In the genomic region with DNA sequence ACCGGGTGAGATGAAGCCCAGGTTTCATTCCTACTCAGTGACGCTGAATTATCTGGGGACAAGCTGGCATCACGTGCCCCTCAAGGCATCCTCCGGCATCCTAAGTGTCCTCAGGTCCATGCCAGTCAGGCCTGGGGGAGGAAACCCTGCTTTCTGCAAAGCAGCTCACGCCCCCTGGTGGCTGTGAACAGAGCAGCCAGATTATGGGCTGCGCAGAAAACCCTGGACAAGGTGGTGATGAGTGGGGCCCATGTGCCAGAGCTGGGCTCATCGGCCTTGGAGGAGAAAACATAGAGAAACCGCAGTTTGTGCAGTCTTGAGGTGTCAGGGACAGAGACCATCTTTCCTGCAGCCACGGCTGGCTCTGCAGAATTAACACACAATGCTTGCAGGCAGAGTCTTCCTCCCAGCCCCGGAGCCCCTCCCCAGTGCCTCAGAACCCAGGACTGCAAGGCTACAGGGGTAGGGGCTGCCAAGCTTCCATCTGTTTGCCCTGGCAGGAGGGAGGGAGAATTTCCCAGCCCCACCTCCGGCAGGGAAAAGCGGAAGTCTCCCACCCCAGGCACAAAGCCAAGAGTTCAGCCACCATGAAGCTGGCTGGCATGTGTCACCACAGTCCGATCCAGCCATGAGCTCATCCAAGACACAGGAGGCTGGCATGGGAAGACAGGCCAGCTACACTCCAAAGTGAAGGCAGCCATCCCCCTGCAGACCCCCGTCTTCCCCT, we compare ENCODE assay signal across 9 mouse cellular contexts.
DNase-seq lines count a peak whose midpoint lies in the region; ATAC-seq and TF ChIP-seq lines count a peak whose summit lies in the region.
"Had no signal": no experiment of that assay in that cellular context is flagged by ENCODE, and none has a peak within 500 bp of the region (broad histone marks: within the 10 kb centered on the region; RNA-seq: fewer than 3 reads in every experiment).

No protein-coding gene starts in this region.

- H3K36me3 ChIP-seq in C2C12 (ENCODE audit: control insufficient read depth, insufficient read depth), result no peaks in the 10 kb centered on the region
- H3K36me3 ChIP-seq in embryonic facial prominence, embryonic 11.5 days (replicated peaks; ENCODE audit: control insufficient read depth, insufficient read depth, low read depth, low read length), result no peaks in the 10 kb centered on the region
- no peaks in the 10 kb centered on the region for H3K36me3 ChIP-seq in kidney, embryonic 16.5 days (ENCODE audit: insufficient read depth, low read length)
- H3K36me3 ChIP-seq in liver, adult 2 months (ENCODE audit: control insufficient read depth, insufficient read depth, low read length), result no peaks in the 10 kb centered on the region
- H3K36me3 ChIP-seq in neural tube, embryonic 12.5 days, result peaks cover 14% of the 10 kb centered on the region

- ATAC-seq in embryonic facial prominence, embryonic 11.5 days (replicated peaks; ENCODE audit: insufficient number of reproducible peaks, low FRiP score, low TSS enrichment, low read depth), result no peak
- 0 out of 2 replicates have a peak, but pooled peaks have one; percentile 27 for ATAC-seq in kidney, embryonic 16.5 days (ENCODE audit: low FRiP score, low TSS enrichment)
- peak; percentile 41; the same call in 1 of the 2 replicates for ATAC-seq in neural tube, embryonic 12.5 days (ENCODE audit: low FRiP score, low read depth)

- H3K4me2 ChIP-seq in embryonic facial prominence, embryonic 11.5 days (ENCODE audit: low read depth, low read length), result no peak overlapping the region
- H3K4me2 ChIP-seq in kidney, embryonic 16.5 days (replicated peaks; ENCODE audit: low read depth, low read length), result no peak overlapping the region
- H3K4me2 ChIP-seq in neural tube, embryonic 12.5 days (replicated peaks), result no peak overlapping the region

- H3K27me3 ChIP-seq in C2C12 (ENCODE audit: control insufficient read depth, insufficient read depth, insufficient read length), result peaks cover 62% of the 10 kb centered on the region
- peaks cover 25% of the 10 kb centered on the region for H3K27me3 ChIP-seq in embryonic facial prominence, embryonic 11.5 days (ENCODE audit: control insufficient read depth, insufficient read depth, low read length)
- H3K27me3 ChIP-seq in kidney, embryonic 16.5 days (ENCODE audit: insufficient read depth, low read length), result peaks cover 33% of the 10 kb centered on the region
- H3K27me3 ChIP-seq in liver, adult 2 months (ENCODE audit: control insufficient read depth, insufficient read depth, low read length), result peaks cover 7% of the 10 kb centered on the region
- H3K27me3 ChIP-seq in neural tube, embryonic 12.5 days (replicated peaks), result peaks cover 34% of the 10 kb centered on the region

- H3K79me2 ChIP-seq in C2C12 (ENCODE audit: control insufficient read depth, insufficient read depth), result no peaks in the 10 kb centered on the region
- no peaks in the 10 kb centered on the region for H3K79me2 ChIP-seq in liver, adult 2 months (ENCODE audit: control insufficient read depth, insufficient read depth, low read length)

- no peak overlapping the region for H3ac ChIP-seq in C2C12 (ENCODE audit: control insufficient read depth, insufficient read length, low read depth)

- no peak for TF ChIP-seq POLR2A in liver, adult 2 months (IDR thresholded peaks at IDR 0.05; ENCODE audit: extremely low read depth, insufficient read depth, low read length)

- peak; percentile 77 for TF ChIP-seq CTCF in C2C12 (IDR thresholded peaks at IDR 0.05; ENCODE audit: control insufficient read depth, insufficient read depth, insufficient read length)
- TF ChIP-seq CTCF in liver, adult 2 months (IDR thresholded peaks at IDR 0.05; ENCODE audit: low read depth, low read length), result peak; percentile 84

- H3K79me3 ChIP-seq in C2C12 (ENCODE audit: low read depth), result no peaks in the 10 kb centered on the region

- peak; percentile 83 for DNase-seq in adrenal gland, postnatal 14 days
- peak; percentile 67 for DNase-seq in embryonic facial prominence, embryonic 11.5 days (ENCODE audit: low spot score)
- peak; percentile 95 for DNase-seq in heart, adult 11 months
- peak; percentile 9 for DNase-seq in liver, adult 2 months (ENCODE audit: extremely low read depth, low read depth, low spot score)
- DNase-seq in thymus, postnatal 14 days, result peak; percentile 81

- H3K9me3 ChIP-seq in embryonic facial prominence, embryonic 11.5 days (replicated peaks; ENCODE audit: control insufficient read depth, low read length), result no peaks in the 10 kb centered on the region
- no peaks in the 10 kb centered on the region for H3K9me3 ChIP-seq in kidney, embryonic 16.5 days (ENCODE audit: low read length)
- H3K9me3 ChIP-seq in neural tube, embryonic 12.5 days, result no peaks in the 10 kb centered on the region

- no peaks in the 10 kb centered on the region for H3K4me1 ChIP-seq in embryonic facial prominence, embryonic 11.5 days (ENCODE audit: control insufficient read depth, insufficient read depth, low read length)
- H3K4me1 ChIP-seq in kidney, embryonic 16.5 days (ENCODE audit: insufficient read depth, low read length), result peaks cover 3% of the 10 kb centered on the region; the same call in 1 of the 2 replicates
- H3K4me1 ChIP-seq in liver, adult 2 months (ENCODE audit: control insufficient read depth, insufficient read depth, low read length), result no peaks in the 10 kb centered on the region
- peaks cover 7% of the 10 kb centered on the region; the same call in 1 of the 2 replicates for H3K4me1 ChIP-seq in neural tube, embryonic 12.5 days

- no peak overlapping the region for H3K4me3 ChIP-seq in C2C12 (ENCODE audit: insufficient read depth, poor library complexity, severe bottlenecking)
- no peak overlapping the region for H3K4me3 ChIP-seq in embryonic facial prominence, embryonic 11.5 days (ENCODE audit: low read depth, low read length)
- no peak overlapping the region for H3K4me3 ChIP-seq in kidney, embryonic 16.5 days (ENCODE audit: low read length)
- no peak overlapping the region for H3K4me3 ChIP-seq in liver, adult 2 months (ENCODE audit: insufficient read depth, low read depth, low read length)
- H3K4me3 ChIP-seq in neural tube, embryonic 12.5 days, result no peak overlapping the region
- H3K4me3 ChIP-seq: erythroblast, embryonic 14.5 days had no signal

- H3K27ac ChIP-seq in embryonic facial prominence, embryonic 11.5 days (replicated peaks; ENCODE audit: low read depth, low read length), result no peak overlapping the region
- H3K27ac ChIP-seq in kidney, embryonic 16.5 days (ENCODE audit: low read length), result no peak overlapping the region
- no peak overlapping the region for H3K27ac ChIP-seq in liver, adult 2 months (replicated peaks; ENCODE audit: insufficient read depth, low read depth, low read length)
- H3K27ac ChIP-seq in neural tube, embryonic 12.5 days, result no peak overlapping the region

- 52% methylated on average over 14 of the region's 14 CpGs for WGBS in embryonic facial prominence, embryonic 11.5 days
- 52% methylated on average over 14 of the region's 14 CpGs for WGBS in kidney, embryonic 16.5 days
- WGBS in liver, adult 2 months, result 42% methylated on average over 14 of the region's 14 CpGs
- 58% methylated on average over 14 of the region's 14 CpGs for WGBS in neural tube, embryonic 12.5 days

- no peak overlapping the region for H3K9ac ChIP-seq in embryonic facial prominence, embryonic 11.5 days (replicated peaks; ENCODE audit: low read length)
- H3K9ac ChIP-seq in kidney, embryonic 16.5 days (replicated peaks; ENCODE audit: low read length), result no peak overlapping the region
- no peak overlapping the region for H3K9ac ChIP-seq in liver, adult 2 months (ENCODE audit: low read depth, low read length)
- no peak overlapping the region for H3K9ac ChIP-seq in neural tube, embryonic 12.5 days

TF ChIP-seq in C2C12, 6 proteins besides CTCF, POLR2A, EP300 and RAD21:
- TF ChIP-seq USF1 (IDR thresholded peaks at IDR 0.05; ENCODE audit: low read depth) (peak; percentile 33), MYOG (IDR thresholded peaks at IDR 0.05; ENCODE audit: control insufficient read depth, extremely low read depth, insufficient read length) (no peak), FOSL1 (IDR thresholded peaks at IDR 0.05; ENCODE audit: insufficient read depth, low read length, poor library complexity, severe bottlenecking) (no peak)

Comparison
In these comparisons a context has a peak if more than half of its experiments do, and no peak if none do; other contexts are left out.
1. DNase-seq: peak in every context shown above with its lines; median percentile 95 in heart, adult 11 months; 83 in adrenal gland, postnatal 14 days; 81 in thymus, postnatal 14 days; 67 in embryonic facial prominence, embryonic 11.5 days; 9 in liver, adult 2 months.